Mouse (Mus musculus) thymus, postnatal 0 days (tissue): ENCODE results near the gene Atp2b1. TPM values are rescaled to one million over a fixed set of nuclear protein-coding genes. Genes with fewer than 3 reads are reported as not detected.
A peak's percentile ranks its signal among the peaks of the same experiment; 100 is the strongest.

Experiments used
- DNase-seq: peaks from one replicate; pipeline ENCODE4 v3.0.0-alpha.2; 2015; ENCODE audit warnings: low spot score
- polyA plus RNA-seq: library from polyadenylated mRNA; unstranded; fragments of >200 nt; fragmentation: Nextera tagmentation; extraction: Ambion mirVana; gene quantifications from 2 replicates; pipeline ENCODE4 v1.2.1, GENCODE M21; 2015

The Atp2b1 gene
- 65.8 and 79.8 TPM in 2 replicates for polyA plus RNA-seq

DNA sequence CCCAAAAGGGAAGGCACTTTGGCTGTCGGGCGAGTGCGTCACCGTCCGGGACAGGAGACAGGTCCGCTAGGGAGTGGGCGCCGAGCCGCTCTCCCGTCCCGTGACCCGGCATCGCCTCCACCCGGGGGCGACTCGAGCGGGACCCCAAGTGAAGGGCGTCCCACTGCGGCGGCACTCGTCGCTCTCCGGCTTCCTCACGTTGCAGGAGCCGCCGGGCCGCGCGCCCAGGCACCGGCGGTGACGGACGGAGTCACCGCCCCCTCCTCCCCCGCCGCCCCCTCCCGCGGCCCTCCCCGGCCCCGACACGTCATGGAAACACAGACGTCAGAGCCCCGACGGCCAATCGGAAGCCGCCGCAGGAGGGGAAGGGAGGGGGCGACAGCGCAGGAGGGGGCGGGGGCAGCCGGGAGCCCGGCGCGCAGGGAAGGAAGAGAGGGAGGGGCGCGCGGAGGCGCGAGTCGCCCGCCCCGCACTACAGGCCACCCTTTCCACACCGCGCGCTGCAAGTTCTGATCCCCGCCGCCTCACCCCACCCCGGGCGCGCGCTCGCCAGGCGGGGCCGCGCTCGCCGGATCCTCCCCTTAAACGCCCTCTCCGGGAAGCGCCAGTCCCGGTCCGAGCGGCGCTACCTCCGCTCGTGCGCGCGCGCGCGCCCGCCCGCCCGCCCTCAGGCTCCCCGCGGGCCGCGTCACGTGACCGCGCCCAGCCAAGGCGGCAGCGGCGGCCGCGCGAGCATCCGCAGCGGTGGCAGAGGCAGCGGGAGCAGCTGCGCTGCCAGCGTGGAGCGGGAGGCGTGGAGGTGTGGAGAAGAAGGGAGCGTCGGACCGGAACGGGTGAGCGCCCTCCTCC lies at the start of gene Atp2b1:
Gene Atp2b1, plus strand, starts transcription at position 446 of the 849 bp plus-strand sequence.
- peak; percentile 97 for DNase-seq

DNA sequence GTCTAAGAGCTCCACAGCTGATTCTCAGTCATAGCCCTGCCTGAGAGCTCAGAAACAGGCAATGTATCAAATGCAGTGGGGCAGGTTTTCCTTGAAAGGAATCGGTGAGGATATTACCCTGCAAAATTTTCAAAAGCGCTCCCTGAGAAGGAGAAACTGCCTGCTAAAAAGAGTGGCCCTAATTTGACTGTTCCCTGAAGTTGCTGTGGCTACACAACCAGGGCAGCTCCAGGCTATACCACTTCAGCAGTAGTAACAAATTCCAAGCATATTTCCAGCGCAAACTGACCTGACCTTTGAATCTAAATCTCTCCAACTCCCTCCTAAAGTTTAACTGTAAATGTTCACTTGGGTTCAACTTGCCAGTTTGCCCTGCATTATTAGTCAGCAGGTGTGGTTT lies 49.4 kb upstream of the Atp2b1 start:
- DNase-seq: no peak

DNA sequence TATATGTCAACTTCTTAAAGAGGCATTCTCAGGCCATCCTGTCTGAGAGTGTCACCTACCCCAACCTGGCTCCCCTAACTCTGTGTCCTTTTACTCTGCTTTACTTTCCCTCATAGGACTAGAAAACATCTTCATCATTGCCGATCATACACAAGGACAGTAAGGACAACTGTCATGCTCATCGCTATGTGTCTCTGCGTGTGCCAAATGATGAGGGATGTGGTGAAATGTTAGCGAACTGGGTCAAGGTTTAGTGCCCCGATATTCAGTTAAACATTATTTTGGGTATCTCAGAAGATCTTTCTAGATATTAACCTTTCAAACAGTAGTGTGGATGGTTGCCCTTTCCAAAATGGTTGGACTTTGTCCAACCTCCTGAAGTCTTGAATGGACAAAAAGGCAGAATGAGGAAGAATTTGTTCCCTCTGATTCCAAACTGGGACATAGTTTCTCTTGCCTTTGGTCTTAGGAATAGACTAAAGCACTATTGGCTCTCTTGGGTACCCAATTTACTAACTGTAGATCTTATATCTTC lies 47.3 kb upstream of the Atp2b1 start:
- DNase-seq: no peak

DNA sequence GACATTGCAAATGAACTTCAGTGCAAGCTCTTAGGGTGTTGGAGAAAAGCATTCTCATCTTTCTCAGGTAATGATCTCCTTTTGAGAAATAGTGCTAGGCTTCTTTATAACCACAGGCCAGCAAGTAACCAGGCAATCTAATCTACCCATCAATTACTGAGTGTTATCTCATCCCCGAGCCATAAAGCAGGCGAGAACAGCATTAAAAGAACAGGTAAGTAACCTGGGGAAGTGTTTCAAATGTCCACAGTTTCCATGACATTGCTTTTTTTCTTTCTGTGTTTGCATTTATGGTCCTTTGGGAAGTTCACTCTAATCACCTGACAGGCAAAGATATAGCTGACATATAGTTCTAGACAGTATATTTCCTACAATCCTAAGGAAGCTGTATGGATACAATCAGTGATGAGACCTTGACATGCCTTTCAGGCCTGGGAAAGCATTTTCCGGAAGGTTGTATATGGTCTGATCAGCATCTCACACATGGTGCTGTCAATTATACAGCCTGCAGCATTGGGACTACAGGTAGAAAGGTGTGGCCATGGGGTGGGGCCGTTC lies 45.8 kb upstream of the Atp2b1 start:
- DNase-seq: no peak

DNA sequence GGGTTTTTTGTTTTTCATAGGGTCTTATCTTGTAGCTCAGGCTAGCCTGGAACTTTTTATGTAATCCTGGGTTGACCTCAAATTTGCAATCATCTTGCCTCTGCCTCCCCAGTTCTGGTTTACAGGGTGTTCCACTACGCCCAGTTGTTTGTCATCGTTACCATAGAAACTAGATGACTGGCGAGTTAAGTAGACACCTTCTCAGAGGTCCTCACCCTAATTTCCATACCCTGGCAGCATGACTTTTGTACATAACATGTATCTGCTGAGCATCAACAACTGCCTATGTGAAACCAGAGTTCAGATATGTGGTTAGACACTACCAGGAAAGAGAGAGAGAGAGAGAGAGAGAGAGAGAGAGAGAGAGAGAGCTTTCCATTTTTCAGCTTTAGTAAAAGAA lies 36.4 kb upstream of the Atp2b1 start:
- DNase-seq: peak; percentile 10

DNA sequence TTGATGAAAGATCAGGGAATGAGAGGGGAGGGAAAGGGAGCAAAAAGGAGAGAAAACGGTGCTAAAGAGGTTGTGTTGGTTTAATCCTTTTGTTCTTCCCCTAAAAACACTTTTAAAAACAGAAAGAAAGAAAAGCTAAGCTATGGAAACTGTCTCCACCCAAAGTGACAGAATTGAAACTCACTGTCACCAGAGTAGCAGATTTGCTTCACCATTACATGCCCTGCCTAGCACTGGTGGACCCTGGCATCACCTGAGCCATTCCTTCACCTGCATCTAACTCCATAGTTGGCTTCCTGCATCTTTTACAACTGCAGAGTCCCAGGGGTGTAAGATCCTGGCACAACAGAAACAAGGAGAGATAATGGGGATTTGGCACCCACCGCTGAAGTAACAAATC lies 35.6 kb upstream of the Atp2b1 start:
- no peak for DNase-seq

DNA sequence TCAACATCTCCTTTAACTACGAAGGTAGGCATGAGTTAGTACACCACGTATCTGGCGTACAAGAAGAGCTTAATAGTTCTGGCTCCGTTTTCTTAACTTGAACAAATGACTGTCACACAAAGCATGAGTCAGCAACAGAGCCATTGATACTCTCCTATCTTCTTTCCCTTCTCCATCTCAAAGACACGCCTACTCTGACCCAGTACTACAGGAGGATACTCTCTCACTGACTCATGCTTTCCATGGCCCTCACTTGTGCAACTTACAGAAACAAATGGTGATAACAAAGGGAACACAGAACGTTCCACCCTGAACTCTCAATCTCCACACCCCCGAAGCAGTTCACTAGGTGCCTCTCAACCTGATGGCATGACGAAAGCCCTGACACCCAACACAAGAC lies 34.1 kb upstream of the Atp2b1 start:
- DNase-seq: no peak

DNA sequence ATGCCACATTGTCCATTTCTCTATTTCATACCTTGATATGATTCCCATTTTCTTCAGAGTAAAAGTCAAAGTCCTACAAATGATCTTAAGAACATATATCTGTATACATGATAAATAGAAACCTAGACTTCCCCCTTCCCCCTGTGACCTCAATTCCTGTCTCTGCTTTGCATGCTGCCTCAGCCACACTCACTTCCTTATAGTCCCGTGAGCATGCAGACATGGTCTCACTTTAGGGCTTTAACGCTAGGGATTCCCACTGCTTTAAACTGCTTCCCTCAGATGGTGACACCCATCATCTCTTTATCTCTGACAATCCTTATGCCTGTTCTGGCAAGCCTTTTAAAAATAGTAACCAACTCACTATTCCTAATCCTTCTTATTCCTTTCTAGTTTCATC lies 33.5 kb upstream of the Atp2b1 start:
- DNase-seq: peak; percentile 15

DNA sequence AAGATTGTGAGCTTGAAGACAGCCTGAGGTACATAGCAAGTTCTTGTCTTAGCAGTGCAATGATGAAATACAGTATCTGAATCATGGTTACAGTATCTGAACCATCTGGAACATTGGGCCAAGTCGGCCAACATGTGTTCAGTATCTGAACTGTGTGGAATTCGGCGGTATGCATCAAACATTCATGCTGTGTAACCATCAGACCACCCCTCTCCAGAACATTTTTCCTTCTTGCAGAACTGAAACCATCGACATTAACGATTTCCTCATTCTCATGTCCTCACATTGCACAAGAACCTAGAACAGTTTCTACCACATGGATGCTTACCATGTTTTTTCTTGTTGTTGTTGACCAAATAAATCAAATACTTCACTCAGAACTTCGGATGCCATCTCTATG lies 32.7 kb upstream of the Atp2b1 start:
- no peak for DNase-seq

DNA sequence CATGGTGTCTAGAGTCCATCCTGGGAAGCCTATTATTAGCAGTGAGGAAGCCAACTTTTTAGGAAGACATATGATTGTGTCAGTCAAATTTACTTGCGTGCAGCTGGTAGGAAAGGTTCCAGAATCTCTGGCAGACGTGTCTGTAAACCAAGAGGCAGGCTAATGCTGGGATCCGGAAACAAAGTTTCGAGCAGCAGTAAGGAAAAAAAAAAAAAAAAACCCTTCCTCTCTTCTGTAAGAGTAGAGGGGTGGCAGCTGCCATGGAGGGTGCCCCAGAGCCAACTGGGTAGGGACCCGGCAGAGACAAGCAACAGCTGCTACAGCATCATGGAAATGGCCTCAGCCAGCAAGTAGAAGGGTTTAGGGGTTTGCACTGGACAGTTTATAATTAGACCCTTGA lies 31.6 kb upstream of the Atp2b1 start:
- no peak for DNase-seq

DNA sequence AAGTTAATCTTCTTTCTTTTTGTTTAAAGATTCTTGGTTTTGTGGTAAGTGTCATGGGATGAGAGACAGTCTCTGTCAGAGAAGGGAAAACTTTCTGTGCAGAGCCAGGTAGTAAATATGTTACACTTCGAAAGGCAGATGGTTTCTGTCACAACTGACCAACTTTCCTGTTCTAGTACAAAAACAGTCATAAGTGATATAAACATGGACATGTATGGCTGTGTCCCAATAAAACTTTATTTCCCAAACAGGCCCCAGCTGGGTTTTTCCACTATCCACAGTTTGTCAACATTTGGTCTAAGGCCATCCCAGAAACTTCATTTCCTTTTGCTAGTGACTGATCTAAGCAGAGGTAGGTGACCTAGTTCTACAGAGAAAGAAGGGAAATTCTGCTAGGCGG lies 29.8 kb upstream of the Atp2b1 start:
- DNase-seq: no peak

DNA sequence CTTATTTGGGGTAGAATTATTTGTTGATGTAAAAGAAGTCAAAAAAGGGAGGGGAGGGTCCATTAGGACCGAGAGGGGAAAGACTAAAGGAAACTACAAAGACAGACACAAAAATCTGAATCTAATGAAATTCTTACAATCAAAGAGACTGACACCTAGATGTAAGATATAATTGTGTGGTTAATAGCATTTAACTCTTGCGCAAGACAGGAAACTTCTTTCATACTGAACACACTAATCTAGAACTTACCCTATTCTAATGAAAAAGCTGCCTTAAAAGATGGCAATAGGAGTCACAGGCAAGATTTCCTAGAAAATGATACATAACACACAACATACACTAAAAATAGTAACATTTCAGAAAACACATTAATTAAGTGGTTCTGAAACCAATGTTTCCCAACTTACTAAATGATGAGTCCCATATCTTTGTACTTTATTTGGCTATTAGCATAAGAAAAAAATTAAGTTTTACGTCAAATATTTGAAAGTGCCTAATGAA lies 27.4 kb upstream of the Atp2b1 start:
- no peak for DNase-seq

DNA sequence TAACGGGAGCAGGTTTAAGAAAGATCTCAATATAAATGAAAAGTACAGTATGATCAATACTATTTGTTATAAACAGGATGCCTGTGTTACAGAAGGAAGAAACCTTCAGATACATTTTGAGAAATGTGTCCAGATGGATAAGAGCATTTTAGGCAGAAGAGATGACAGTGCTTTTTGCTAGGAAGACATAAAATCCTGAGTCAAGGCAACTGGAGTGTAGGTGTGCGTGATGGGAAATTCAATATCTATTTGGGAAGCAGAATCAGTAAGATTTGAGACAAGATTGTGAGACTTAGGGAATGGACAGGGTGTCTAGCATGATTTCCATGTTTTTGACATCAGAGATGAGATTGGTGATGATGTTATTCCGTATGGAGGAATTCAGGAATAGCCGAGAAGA lies 22.8 kb upstream of the Atp2b1 start:
- no peak for DNase-seq

DNA sequence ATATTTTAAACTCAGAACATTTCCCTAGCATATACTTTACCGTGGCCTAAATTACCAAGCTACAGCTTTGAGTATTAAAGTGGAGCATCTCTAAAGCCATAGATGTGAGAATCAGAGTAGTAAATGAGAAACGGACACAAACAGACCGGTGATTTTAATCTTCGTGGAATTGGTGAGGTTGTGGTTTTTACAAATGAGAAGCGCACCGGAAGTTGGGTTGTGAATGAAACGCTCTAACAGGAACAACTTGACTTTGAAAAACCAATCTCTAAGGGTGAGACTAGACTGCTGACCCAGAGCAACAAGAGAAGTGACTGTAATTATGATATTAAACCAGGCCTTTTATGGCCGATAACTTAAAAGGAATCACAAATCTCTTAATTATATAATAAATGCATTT lies 16.7 kb upstream of the Atp2b1 start:
- DNase-seq: no peak

DNA sequence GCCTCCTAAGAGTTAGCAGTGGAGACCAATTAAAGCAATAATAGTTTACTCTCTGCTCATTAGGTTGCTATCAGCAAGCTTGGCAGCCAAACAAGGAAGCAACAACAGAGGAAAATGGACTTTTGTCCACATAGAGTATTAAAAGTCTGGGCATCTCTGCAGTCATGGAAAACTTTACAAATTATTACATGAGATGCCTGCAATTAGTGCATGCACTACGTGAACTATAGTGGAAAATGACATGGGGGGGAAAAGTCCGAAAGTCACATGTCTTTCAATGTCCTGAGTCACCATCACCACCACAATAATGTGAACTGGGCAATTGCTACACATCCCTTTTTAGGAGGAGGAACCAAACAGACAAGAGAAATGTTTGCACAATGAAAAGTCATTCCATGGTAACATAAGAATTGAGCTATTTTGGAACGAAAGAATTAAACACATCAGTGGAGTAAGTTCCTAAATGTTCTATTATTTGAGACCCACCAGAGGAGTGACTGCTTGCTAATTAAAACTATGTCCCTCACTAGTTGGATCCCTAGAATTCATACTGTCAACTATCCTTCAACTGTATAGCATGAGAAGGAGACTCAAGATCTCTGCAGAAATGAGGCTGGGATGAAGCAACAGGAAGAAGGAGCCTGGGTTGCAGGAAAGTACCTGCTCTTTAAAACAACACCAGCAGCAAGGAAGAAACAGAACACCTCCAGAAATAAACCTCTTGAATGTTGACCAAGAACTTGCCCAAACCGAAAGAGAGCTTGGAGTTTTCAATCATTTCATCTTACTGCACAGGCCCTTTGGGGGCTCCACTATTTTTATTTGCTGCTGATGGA lies 16.1 kb upstream of the Atp2b1 start:
- DNase-seq: no peak

DNA sequence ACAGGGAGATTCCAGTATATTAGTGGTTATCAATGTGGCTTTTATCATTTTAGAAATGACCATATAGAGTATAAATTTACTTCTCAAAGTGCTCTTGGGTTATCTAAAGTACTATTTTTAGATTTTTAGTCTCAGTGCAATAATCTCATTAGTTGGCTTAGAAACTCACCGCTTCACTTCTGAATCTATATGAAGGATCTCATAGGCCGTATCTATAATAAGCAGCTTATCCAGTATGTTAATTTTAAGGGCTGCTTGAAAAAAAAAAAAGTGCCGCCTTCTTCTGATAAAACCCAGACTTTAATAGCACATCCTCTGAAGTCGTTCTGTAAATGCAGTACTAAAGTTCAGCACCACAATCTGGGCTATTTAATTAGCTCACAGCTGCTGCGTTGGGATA lies 12.7 kb upstream of the Atp2b1 start:
- DNase-seq: no peak

DNA sequence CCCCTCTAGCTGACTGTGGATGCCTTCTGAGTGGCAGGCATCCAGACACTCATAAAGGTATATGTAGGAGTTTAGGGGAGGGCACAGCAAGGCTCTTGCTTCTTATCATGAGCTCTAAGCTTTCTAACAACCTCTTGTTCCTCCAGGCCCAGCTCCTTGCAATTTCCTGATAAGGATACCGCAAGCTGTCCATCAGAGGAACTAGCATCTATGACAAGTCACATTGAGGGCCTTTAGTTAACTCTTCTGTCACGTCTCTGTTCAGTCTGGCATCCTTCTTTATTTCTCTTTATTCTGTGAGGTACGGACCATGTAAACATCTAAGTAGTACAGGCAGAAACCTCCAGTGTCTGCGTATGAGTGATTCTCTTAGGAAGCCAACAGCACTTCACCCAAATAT lies 8.2 kb upstream of the Atp2b1 start:
- no peak for DNase-seq

DNA sequence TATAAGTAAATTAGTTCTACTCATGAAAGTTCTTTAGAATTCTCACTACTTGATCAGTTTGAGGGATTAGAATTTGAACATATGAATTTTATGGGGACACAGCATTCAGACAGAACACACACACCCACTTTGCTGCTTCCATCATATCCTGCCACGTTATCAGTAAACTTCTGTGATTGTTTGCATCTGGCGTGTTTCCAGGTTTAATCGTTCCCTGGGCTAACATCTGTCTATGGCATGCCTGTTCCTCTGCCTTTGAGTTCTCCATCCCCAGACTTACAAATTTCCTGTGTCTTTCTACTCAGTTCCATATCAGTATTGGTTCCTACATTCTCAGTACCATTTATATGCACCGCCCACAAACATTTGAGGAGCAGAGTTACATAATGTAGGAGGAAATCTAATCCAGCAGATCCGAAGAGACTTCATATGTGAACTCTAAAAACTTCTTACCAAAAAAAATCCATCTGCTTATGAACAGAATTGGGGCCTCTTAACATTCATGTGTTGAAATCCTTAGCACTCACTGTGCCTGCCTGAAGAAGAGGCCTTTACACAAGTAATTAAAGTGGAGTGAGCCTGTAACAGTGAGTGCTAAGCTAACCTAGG lies 7.2 kb upstream of the Atp2b1 start:
- no peak for DNase-seq

DNA sequence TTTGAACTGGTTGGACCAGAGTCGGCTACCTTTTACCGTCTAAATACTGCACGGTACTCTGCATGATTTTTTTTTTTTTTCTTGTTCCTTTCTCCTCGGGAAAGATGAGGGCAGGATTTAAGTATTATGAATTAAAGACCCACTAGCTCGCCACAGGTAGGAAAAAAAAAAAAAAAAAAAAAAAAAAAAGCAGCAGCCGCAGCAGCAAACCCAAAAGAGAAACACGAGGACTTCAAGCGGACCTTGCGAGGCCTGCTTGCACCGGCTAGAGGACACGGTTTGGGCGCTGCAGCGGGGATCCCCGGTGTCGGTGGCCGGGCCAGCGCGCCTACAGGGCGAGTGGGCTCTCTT lies 621 bp upstream of the Atp2b1 start:
- DNase-seq: peak; percentile 22

DNA sequence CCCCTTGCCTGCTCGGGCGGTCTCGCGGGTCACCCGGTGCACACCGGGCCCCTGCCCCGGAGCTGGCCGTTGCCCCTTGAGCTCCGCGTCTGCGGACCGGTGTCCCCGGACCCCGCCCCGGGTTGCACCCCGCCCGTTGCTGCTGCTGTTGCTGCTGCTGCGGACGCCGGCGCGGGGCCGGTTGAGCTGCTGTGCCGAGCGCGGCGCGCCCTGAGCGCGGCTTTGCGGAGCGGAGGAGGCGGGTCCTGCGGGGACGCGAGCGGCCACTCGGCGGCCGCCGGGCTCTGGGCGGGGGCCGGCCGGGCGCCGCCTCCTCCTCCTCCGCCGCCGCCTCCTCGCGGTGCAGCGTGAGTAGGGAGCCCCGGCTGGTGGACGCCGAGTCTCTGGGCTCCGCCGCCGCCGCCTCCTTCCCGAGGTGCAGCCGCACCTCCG lies 620 bp downstream of the Atp2b1 start:
- DNase-seq: no peak

DNA sequence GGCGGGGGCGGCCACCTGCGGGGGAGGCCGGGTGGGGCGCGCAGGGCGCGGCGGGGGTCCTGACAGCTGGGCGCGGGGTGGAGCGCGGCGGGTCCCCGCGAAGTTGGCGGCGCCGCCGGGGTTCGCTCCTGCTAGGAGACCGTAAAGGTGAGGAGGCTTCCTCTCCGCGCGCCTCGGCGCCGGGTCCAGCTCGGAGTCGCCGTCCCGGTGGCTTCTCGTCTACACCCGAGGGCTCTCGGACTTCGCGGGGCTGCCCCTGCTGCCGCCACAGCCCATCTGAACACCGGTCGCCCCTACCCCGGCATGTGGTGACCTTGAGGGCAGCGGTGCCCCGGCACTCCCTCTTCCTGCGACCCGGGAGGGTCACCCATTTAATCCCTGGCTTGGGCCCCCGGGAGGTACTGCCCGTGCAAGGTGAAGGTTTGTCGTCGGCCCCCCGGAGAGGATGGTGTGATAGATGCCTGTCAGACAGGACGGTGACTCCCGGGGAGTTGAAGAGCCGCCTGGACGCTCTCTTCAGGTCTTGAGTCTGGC lies 1.3 kb downstream of the Atp2b1 start:
- DNase-seq: peak; percentile 40
